Mouse (Mus musculus) intestine, embryonic 15.5 days (tissue): ENCODE results near the gene Stim1. TPM values are rescaled to one million over a fixed set of nuclear protein-coding genes. Genes with fewer than 3 reads are reported as not detected.
A peak's percentile ranks its signal among the peaks of the same experiment; 100 is the strongest.

Experiments used
- ATAC-seq: fragments of 200-750 bp; cut with Nextera tagmentation; 2 replicates; pipeline ENCODE4 v1.8.0; 2017; ENCODE audit warnings: moderate TSS enrichment, moderate library complexity
- H3K27ac ChIP-seq: fragments of 300-500 bp; sonication (generic); 2 replicates; pipeline ENCODE4 v1.5.1; 2015; ENCODE audit warnings: mild to moderate bottlenecking, inconsistent platforms
- H3K27me3 ChIP-seq: fragments of 300-500 bp; sonication (generic); replicated peaks from 2 replicates; pipeline ENCODE4 v1.6.1; 2015; ENCODE audit warnings: inconsistent platforms
- H3K36me3 ChIP-seq: fragments of 300-500 bp; sonication (generic); 2 replicates; pipeline ENCODE4 v1.6.1; 2015; ENCODE audit warnings: inconsistent platforms
- H3K4me1 ChIP-seq: fragments of 300-500 bp; sonication (generic); replicated peaks from 2 replicates; pipeline ENCODE4 v1.6.1; 2015; ENCODE audit warnings: inconsistent platforms
- H3K4me2 ChIP-seq: fragments of 300-500 bp; sonication (generic); replicated peaks from 2 replicates; pipeline ENCODE4 v1.6.1; 2015; ENCODE audit warnings: mild to moderate bottlenecking, inconsistent platforms
- H3K4me3 ChIP-seq: fragments of 300-500 bp; sonication (generic); replicated peaks from 2 replicates; pipeline ENCODE4 v1.5.1; 2015; ENCODE audit warnings: inconsistent platforms
- H3K9ac ChIP-seq: fragments of 300-500 bp; sonication (generic); 2 replicates; pipeline ENCODE4 v1.6.1; 2015; ENCODE audit warnings: inconsistent platforms
- H3K9me3 ChIP-seq: fragments of 300-500 bp; sonication (generic); 2 replicates; pipeline ENCODE4 v1.6.1; 2016; ENCODE audit warnings: inconsistent platforms
- WGBS: fragments of 180-500 bp; shearing (Covaris S2); methylation state at CpG from one replicate; pipeline ENCODE4 v1.1.7; 2015; 5-methylcytosine and 5-hydroxymethylcytosine counted together
- polyA plus RNA-seq: library from polyadenylated mRNA; unstranded; fragments of >200 nt; fragmentation: Nextera tagmentation; extraction: Ambion mirVana; gene quantifications from 2 replicates; pipeline ENCODE4 v1.2.1, GENCODE M21; 2015

Gene Stim1
- polyA plus RNA-seq, 1 experiment from 2014 or later = 20.1 TPM

DNA sequence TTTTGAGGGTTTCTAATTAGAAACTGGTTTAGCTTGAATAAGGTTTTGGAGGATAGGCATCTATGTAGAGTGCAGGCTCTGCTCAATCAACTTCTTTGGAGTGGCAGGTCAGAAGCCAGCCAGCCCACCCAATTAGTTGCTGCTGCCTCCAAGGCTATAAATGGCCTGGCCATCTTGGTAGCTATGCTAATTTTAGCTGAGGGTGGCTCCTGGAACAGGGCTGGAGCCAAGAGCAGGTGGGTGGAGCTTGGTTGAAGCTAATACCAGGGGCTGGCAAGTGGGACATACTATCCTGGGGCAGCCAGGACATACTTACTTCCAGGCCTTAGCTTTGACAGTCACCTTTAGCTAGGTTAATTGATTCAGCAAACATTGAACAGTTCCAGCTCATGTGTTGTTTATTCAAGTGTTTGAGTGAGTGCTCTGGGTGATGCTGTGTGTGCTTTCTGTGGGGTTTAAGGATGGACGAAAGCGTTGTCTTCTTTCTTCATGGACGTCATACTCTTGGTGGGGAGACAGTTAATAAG, 4.9 kb downstream of the Stim1 start:
- Histone ChIP-seq H3K9me3 (no peaks in the 10 kb centered on the region), H3K4me3 (no peak overlapping the region), H3K4me2 (no peak overlapping the region), H3K4me1 (0 out of 2 replicates have a peak, but pooled peaks cover 6% of the 10 kb centered on the region), H3K27me3 (no peaks in the 10 kb centered on the region), H3K36me3 (no peaks in the 10 kb centered on the region), H3K9ac (no peak overlapping the region), H3K27ac (no peak overlapping the region)
- ATAC-seq = no peak
- WGBS = 66% methylated on average over 3 of the region's 3 CpGs

DNA sequence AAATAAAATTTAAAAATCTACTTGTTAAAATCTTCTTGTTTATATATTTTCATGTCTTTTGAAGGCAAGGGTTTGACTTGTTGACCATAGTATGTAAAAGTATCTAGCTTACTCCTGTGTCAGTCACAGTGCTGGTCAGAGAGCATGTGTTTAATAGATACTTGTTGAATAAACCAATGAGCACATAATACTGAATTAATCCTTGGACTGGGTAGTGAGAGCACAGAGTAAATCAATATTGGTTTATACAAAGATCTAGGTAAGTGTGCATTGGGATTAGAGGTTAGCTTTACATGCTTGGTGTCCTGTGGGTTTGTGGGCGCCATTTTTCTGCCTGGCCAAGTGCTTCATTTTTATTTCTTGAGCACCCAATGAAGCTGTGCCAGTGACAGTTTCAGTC, 13.8 kb downstream of the Stim1 start:
- Histone ChIP-seq H3K27me3 (no peaks in the 10 kb centered on the region), H3K36me3 (no peaks in the 10 kb centered on the region), H3K9ac (no peak overlapping the region), H3K4me3 (no peak overlapping the region), H3K9me3 (no peaks in the 10 kb centered on the region), H3K4me1 (no peaks in the 10 kb centered on the region), H3K27ac (no peak overlapping the region), H3K4me2 (no peak overlapping the region)
- WGBS = 74% methylated on average over 1 of the region's 1 CpGs
- no peak for ATAC-seq

DNA sequence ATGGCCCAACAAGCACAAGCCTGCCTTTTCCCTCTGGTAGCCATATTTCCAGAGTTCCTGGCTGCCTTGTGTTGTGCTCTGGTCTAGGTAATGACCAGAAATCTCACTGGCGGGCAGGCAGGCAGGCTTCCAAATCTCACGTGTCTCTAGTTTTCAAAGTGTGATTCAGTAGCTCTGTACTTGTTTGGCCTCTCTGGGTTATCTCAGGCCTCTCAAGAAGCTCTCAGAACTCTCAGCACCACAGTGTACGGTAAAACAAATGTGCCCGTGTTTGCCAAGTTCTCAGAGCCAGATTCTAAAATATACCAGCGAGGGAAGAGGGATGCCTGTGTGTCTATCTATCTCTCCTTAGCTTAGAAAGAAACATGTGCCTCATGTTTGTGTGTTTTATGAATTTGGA, 14.7 kb downstream of the Stim1 start:
- Histone ChIP-seq H3K4me2 (no peak overlapping the region), H3K9me3 (no peaks in the 10 kb centered on the region), H3K27me3 (no peaks in the 10 kb centered on the region), H3K36me3 (no peaks in the 10 kb centered on the region), H3K4me1 (no peaks in the 10 kb centered on the region), H3K27ac (no peak overlapping the region), H3K9ac (no peak overlapping the region), H3K4me3 (no peak overlapping the region)
- ATAC-seq = 0 out of 2 replicates have a peak, but pooled peaks have one; percentile 31
- 53% methylated on average over 5 of the region's 5 CpGs for WGBS

DNA sequence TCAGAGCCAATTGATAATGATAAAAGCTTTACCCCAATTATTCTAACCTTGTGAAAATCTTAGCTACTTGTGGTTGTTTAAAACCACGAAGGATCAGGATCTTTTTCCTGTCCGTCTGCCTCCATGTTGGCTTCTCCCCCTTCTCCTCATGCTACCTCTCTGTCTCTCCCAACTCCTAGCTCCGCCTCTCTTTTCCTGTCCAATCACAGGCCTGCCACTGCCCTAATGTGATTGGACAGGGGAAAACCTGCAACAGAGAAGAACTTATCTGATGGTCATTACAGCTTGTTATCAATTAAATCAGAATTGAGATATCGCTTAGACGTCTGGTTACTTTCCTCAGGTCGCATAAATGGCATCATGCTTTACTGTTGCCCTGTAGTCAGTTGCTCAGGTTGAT, 21.9 kb downstream of the Stim1 start:
- WGBS = 83% methylated on average over 6 of the region's 6 CpGs
- ATAC-seq = no peak
- Histone ChIP-seq H3K4me2 (no peak overlapping the region), H3K9ac (no peak overlapping the region), H3K4me3 (no peak overlapping the region), H3K36me3 (no peaks in the 10 kb centered on the region), H3K27me3 (no peaks in the 10 kb centered on the region), H3K4me1 (no peaks in the 10 kb centered on the region), H3K27ac (no peak overlapping the region), H3K9me3 (no peaks in the 10 kb centered on the region)

DNA sequence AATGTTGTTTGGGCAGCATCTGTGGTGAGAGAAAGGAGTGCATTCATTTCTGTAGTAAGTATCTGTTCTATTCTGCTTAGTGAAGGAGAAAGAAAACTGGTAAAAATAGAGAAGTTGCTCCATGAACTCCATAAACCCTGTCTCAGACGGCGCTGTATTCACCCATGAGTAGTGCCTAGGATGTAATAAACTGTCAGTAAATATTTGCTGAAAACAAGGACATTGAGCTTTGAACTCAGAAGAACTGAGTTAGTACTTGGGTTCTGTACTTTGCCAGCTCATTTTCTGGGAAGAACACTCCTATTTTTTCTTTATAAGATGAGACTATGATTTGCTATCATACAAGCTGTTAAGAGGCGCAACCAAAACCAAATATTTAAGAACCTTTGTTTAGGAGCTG, 24.6 kb downstream of the Stim1 start:
- no peak overlapping the region for H3K4me3 ChIP-seq
- 0 out of 2 replicates have a peak, but pooled peaks have one; percentile 31 for ATAC-seq
- no peak overlapping the region for H3K4me2 ChIP-seq
- H3K27me3 ChIP-seq = no peaks in the 10 kb centered on the region
- H3K9me3 ChIP-seq = no peaks in the 10 kb centered on the region
- no peak overlapping the region for H3K9ac ChIP-seq
- H3K36me3 ChIP-seq = no peaks in the 10 kb centered on the region
- no peaks in the 10 kb centered on the region for H3K4me1 ChIP-seq
- no peak overlapping the region for H3K27ac ChIP-seq
- 57% methylated on average over 3 of the region's 3 CpGs for WGBS

DNA sequence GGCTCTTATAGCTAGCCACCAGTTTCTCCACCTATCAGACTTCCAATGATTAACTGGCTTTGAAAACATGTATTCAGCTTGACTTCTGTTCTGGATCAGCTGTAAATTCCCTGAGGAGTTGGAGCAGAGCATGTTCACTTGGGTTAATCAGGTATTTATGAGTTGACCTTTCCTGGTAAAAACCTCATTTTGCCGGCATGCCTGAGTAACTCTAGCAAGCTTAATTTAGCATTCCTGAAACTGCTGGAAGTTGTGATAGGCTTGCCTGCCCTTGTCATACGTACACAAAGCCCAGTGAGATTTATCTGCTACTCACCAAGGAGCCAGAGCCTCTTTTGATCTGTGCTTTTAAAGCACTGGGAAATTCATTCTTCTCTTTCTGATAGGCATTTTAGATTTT, 25.6 kb downstream of the Stim1 start:
- Histone ChIP-seq H3K36me3 (no peaks in the 10 kb centered on the region), H3K9me3 (no peaks in the 10 kb centered on the region), H3K4me1 (no peaks in the 10 kb centered on the region), H3K4me2 (no peak overlapping the region), H3K9ac (no peak overlapping the region), H3K27ac (no peak overlapping the region), H3K27me3 (no peaks in the 10 kb centered on the region), H3K4me3 (no peak overlapping the region)
- WGBS = 15% methylated on average over 2 of the region's 2 CpGs
- no peak for ATAC-seq

DNA sequence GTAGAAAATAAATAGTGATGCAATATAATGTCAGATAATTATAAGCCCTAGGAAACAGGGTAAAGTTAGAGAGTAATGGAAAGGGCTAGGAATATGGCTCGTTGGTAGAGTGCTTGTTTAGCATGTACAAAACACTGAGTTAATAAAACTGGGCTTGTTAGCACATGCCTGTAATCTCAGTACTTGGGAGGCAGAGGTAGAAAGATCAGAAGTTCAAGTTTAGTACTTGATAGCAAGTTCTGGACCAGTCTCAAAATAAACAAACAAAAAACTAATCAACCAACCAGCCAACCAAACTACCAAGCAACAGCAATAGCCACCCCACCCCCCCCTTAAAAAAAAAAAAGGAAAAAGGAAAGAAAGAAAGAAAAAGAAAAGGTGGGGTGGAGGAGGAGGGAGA, 33.2 kb downstream of the Stim1 start:
- Histone ChIP-seq H3K4me1 (no peaks in the 10 kb centered on the region), H3K27ac (no peak overlapping the region), H3K4me2 (no peak overlapping the region), H3K9me3 (no peaks in the 10 kb centered on the region), H3K36me3 (no peaks in the 10 kb centered on the region), H3K9ac (no peak overlapping the region), H3K4me3 (no peak overlapping the region), H3K27me3 (no peaks in the 10 kb centered on the region)
- 80% methylated on average over 1 of the region's 1 CpGs for WGBS
- no peak for ATAC-seq

DNA sequence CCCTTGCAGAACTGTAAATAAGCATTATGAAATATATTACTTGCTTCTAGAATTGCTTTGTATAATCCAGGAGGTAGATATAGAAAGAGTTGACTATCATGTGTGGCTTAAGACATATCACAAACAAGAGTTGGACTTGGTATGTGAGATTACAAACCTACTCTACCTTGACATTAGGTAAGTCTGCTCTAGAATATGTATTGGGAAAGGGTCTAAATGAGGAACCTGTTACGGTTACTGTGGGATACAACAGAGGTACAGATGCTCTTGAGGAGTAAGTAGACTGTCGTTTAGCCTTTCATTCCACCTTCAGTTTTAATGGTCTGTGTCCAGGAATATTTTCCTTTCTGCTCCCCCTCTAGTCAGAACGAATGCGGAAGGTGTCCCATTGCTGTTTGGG, 34.9 kb downstream of the Stim1 start:
- Histone ChIP-seq H3K27ac (no peak overlapping the region), H3K4me2 (no peak overlapping the region), H3K4me1 (no peaks in the 10 kb centered on the region), H3K27me3 (no peaks in the 10 kb centered on the region), H3K36me3 (no peaks in the 10 kb centered on the region), H3K9ac (no peak overlapping the region), H3K9me3 (no peaks in the 10 kb centered on the region), H3K4me3 (no peak overlapping the region)
- ATAC-seq = no peak
- 93% methylated on average over 4 of the region's 4 CpGs for WGBS

DNA sequence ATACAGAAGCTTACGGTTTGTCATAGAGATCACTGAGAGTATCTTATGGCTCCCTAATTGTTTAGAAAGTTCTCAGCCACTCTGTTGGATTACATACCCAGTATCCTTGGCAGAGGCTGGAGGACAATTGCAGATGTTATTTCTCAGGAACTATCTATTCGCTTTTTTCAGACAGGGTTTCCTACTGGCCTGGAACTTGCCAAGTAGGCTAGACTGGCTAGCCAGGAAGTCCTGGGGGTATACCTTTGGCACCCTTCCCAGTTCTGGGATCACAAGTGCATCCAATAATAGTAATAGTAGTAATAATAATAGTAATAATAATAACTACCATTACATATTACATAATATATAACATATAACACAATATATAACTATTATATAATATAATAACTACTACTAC, 38.0 kb downstream of the Stim1 start:
- Histone ChIP-seq H3K4me1 (no peaks in the 10 kb centered on the region), H3K4me3 (no peak overlapping the region), H3K9ac (no peak overlapping the region), H3K4me2 (no peak overlapping the region), H3K27me3 (no peaks in the 10 kb centered on the region), H3K9me3 (no peaks in the 10 kb centered on the region), H3K27ac (no peak overlapping the region), H3K36me3 (no peaks in the 10 kb centered on the region; the same call in 1 of the 2 replicates)
- ATAC-seq = no peak
- WGBS = 76% methylated on average over 2 of the region's 2 CpGs

DNA sequence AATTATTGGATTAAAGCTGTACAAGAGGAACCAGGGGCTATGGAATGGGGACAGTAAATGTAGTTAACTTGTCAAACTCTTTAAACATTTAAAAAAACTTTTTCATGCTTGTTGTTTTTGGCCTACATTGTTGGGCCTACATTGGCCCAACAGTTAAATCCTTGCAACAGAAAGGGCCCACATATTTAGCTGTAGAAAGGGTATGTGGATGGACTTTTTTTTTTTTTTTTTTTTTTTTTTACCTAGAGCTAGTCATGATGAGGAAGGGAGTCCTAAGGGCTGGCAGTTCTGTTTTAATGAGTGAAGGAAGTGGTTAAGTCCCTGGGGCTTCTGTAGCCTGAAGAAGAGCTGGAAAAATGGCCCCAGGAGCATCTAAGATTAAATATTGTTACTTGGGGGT, 42.7 kb downstream of the Stim1 start:
- Histone ChIP-seq H3K9me3 (no peaks in the 10 kb centered on the region), H3K9ac (no peak overlapping the region), H3K4me1 (no peaks in the 10 kb centered on the region), H3K4me3 (no peak overlapping the region), H3K4me2 (no peak overlapping the region), H3K27ac (no peak overlapping the region), H3K27me3 (no peaks in the 10 kb centered on the region), H3K36me3 (no peaks in the 10 kb centered on the region; the same call in 1 of the 2 replicates)
- no peak for ATAC-seq

DNA sequence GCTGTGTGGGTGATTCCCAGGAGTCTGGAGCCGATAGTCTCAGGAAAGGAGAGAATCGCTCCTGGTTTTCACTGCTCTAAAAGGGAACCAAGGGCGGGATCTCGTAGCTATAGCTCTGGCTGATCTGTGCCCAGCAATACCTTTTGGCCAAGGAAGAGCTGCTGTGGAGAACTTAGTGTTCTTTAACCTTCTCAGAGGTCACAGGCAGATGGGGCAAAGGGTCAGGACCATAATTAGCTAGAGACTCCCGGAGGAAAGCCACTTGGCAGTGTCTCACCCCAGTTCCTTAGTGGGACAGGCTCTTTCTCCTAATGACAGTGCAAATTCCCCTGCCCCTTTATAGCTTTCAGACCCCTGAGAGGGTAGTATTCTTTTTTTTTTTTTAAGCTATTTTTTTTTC, 43.2 kb downstream of the Stim1 start:
- Histone ChIP-seq H3K4me3 (no peak overlapping the region), H3K9ac (no peak overlapping the region), H3K27me3 (no peaks in the 10 kb centered on the region), H3K36me3 (no peaks in the 10 kb centered on the region; the same call in 1 of the 2 replicates), H3K4me2 (no peak overlapping the region), H3K4me1 (no peaks in the 10 kb centered on the region), H3K9me3 (no peaks in the 10 kb centered on the region), H3K27ac (no peak overlapping the region)
- ATAC-seq = no peak
- 84% methylated on average over 5 of the region's 5 CpGs for WGBS

DNA sequence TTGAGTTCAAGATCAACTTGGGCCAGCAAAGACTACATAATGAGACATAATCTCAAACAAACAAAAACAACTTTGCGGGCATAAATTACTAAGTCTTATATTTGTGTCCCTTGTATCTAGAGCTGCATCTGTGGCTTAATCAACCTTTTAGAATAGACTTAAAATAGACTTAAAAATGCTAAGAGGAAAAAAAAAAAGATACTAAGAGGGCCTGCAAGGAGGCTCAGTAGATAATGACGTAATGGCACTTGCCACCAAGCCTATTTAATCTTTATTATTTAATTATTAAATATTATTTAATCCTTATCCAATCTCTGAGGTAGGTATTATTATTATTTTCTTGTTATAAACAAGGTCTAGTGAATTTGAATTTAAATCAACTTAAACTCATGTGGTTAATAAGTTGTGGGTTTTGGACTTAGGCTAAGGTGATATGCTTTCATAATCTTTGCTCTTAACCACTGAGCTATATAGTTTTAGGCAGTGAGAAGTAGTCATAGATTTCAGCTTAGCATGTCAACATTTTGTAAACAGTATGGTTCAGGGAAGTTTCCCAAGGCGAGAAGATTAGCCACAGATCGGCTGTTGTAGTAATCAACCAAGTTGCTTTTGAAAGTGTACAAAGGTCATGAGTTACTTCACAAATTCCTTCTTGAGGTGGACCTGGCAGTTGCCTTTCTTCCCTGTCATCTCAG, 45.4 kb downstream of the Stim1 start:
- H3K4me1 ChIP-seq = no peaks in the 10 kb centered on the region
- H3K9ac ChIP-seq = no peak overlapping the region
- H3K4me3 ChIP-seq = no peak overlapping the region
- no peak overlapping the region for H3K27ac ChIP-seq
- H3K4me2 ChIP-seq = no peak overlapping the region
- no peaks in the 10 kb centered on the region for H3K27me3 ChIP-seq
- peak; percentile 69 for ATAC-seq
- no peaks in the 10 kb centered on the region; the same call in 1 of the 2 replicates for H3K36me3 ChIP-seq
- no peaks in the 10 kb centered on the region for H3K9me3 ChIP-seq
- WGBS = 63% methylated on average over 4 of the region's 4 CpGs

DNA sequence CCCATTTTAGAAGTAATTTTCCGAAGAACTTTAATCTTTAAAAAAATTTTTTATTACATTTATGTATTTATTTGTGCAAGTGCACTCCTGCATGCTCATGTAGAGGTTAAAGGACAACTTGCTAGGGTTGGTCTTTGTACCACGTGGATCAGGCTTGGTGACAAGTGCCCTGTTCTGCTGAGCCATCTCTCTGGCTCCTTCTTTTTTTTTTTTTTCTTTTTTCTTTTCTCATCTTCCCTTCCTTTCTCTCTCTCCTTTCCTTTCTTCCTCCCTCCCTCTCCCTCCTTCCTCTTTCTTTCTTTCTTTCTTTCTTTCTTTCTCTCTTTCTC, 45.9 kb downstream of the Stim1 start:
- no peaks in the 10 kb centered on the region for H3K4me1 ChIP-seq
- H3K4me3 ChIP-seq = no peak overlapping the region

More for the DNA sequence above, 45.9 kb downstream of the Stim1 start:
- H3K27ac ChIP-seq = no peak overlapping the region
- no peak overlapping the region for H3K9ac ChIP-seq
- no peak overlapping the region for H3K4me2 ChIP-seq
- H3K36me3 ChIP-seq = no peaks in the 10 kb centered on the region; the same call in 1 of the 2 replicates
- WGBS = 59% methylated on average over 2 of the region's 2 CpGs
- peak; percentile 74 for ATAC-seq
- H3K9me3 ChIP-seq = no peaks in the 10 kb centered on the region
- no peaks in the 10 kb centered on the region for H3K27me3 ChIP-seq
